Mouse (Mus musculus) lung, adult 2 months (tissue): ENCODE results near the gene Myo3a. TPM values are rescaled to one million over a fixed set of nuclear protein-coding genes. Genes with fewer than 3 reads are reported as not detected.
"Not testable (repeated sequence)": the region's sequence is repeated elsewhere in the genome, so short reads cannot be mapped to it uniquely, and the experiment has no call there.

Experiments used
- DNase-seq: peaks from one replicate; pipeline ENCODE4 v3.0.0; 2022
- H3K4me1 ChIP-seq: fragments of 200-500 bp; 2 replicates; pipeline ENCODE4 v1.6.1; 2011; ENCODE audit warnings: low read length; ENCODE audit not compliant: control insufficient read depth, insufficient read depth
- H3K4me3 ChIP-seq: fragments of 200-500 bp; replicated peaks from 2 replicates; pipeline ENCODE3; 2011; ENCODE audit warnings: low read depth, mild to moderate bottlenecking, control low read depth, low read length; ENCODE audit errors: extremely low read depth
- CTCF ChIP-seq: fragments of 200-500 bp; IDR thresholded peaks from 2 replicates; pipeline ENCODE4 v1.5.1; 2011; ENCODE audit warnings: mild to moderate bottlenecking, low read length, control low read depth; ENCODE audit not compliant: insufficient read depth
- POLR2A ChIP-seq: fragments of 200-500 bp; IDR thresholded peaks from 2 replicates; pipeline ENCODE4 v1.6.1; 2011; ENCODE audit warnings: low read depth, mild to moderate bottlenecking, control low read depth, low read length, borderline replicate concordance; ENCODE audit errors: extremely low read depth
- WGBS: fragments of 180-500 bp; shearing (Covaris S2); methylation state at CpG from one replicate; pipeline ENCODE4 v1.1.7; 2018; 5-methylcytosine and 5-hydroxymethylcytosine counted together
- polyA plus RNA-seq: library from polyadenylated mRNA; depleted of rRNA; stranded (reverse); fragments of >200 nt; gene quantifications from 2 replicates; pipeline ENCODE4 v1.2.3, GENCODE M21; 2012

Gene Myo3a
- polyA plus RNA-seq, 1 experiment = not detected

- TF ChIP-seq CTCF (no peak), POLR2A (no peak)
- 4% methylated on average over 24 of the region's 32 CpGs for WGBS
- H3K4me3 ChIP-seq = no peak overlapping the region
These were observed 111.1 kb downstream of the Myo3a start for GRCm38 (mm10) chr2:22338269-22338857.

GRCm38 (mm10) chr2:22410511-22410910 lies 183.2 kb downstream of the Myo3a start:
- 84% methylated on average over 11 of the region's 11 CpGs for WGBS
- H3K4me1 ChIP-seq, DNase-seq, H3K4me3 ChIP-seq: not testable (repeated sequence)

More at GRCm38 (mm10) chr2:22338269-22338857, 111.1 kb downstream of the Myo3a start:
- no peak for DNase-seq
- H3K4me1 ChIP-seq = no peaks in the 10 kb centered on the region

- H3K4me3 ChIP-seq = no peak overlapping the region
- DNase-seq = no peak
- TF ChIP-seq CTCF (no peak), POLR2A (no peak)
- no peaks in the 10 kb centered on the region for H3K4me1 ChIP-seq
- WGBS = 75% methylated on average over 6 of the region's 6 CpGs
These were observed 321.1 kb downstream of the Myo3a start for GRCm38 (mm10) chr2:22548421-22548820.

- 76% methylated on average over 14 of the region's 14 CpGs for WGBS
- H3K4me3 ChIP-seq, H3K4me1 ChIP-seq, DNase-seq: not testable (repeated sequence)
These were observed 360.3 kb downstream of the Myo3a start for GRCm38 (mm10) chr2:22587469-22588169.

GRCm38 (mm10) chr2:22588170-22588541 lies 360.9 kb downstream of the Myo3a start:
- 82% methylated on average over 5 of the region's 5 CpGs for WGBS
- not testable (repeated sequence) for H3K4me1 ChIP-seq, DNase-seq, H3K4me3 ChIP-seq

- WGBS = 64% methylated on average over 12 of the region's 12 CpGs
- H3K4me1 ChIP-seq, H3K4me3 ChIP-seq, DNase-seq: not testable (repeated sequence)
These were observed 361.5 kb downstream of the Myo3a start for GRCm38 (mm10) chr2:22588673-22589381.

- WGBS = 87% methylated on average over 17 of the region's 17 CpGs
- H3K4me3 ChIP-seq, DNase-seq, H3K4me1 ChIP-seq: not testable (repeated sequence)
These were observed 362.3 kb downstream of the Myo3a start for GRCm38 (mm10) chr2:22589382-22590205.

GRCm38 (mm10) chr2:22590206-22590490 lies 362.8 kb downstream of the Myo3a start:
- no peak overlapping the region for H3K4me3 ChIP-seq
- DNase-seq = no peak
- no peaks in the 10 kb centered on the region for H3K4me1 ChIP-seq
- no peak for TF ChIP-seq CTCF
- TF ChIP-seq POLR2A = no peak

GRCm38 (mm10) chr2:22617951-22618350 lies 390.6 kb downstream of the Myo3a start:
- Histone ChIP-seq H3K4me3 (no peak overlapping the region), H3K4me1 (no peaks in the 10 kb centered on the region; the same call in 1 of the 2 replicates)
- 3% methylated on average over 9 of the region's 9 CpGs for WGBS
- TF ChIP-seq CTCF = no peak
- TF ChIP-seq POLR2A = no peak
- DNase-seq = no peak

GRCm38 (mm10) chr2:22619416-22619815 lies 392.1 kb downstream of the Myo3a start:
- no peaks in the 10 kb centered on the region; the same call in 1 of the 2 replicates for H3K4me1 ChIP-seq
- 4% methylated on average over 12 of the region's 12 CpGs for WGBS
- H3K4me3 ChIP-seq = no peak overlapping the region
- no peak for TF ChIP-seq CTCF
- no peak for TF ChIP-seq POLR2A
- no peak for DNase-seq
